Mouse (Mus musculus) cerebellum, adult 11-12 months (tissue): ENCODE measurements at regions not wholly inside any gene's neighbourhood (a gene's known extent, or its start where the extent isn't known, plus 50 kb on each side); places are given as distances from the start of the nearest gene placed in this dataset.
"Not testable (repeated sequence)": the region's sequence is repeated elsewhere in the genome, so short reads cannot be mapped to it uniquely, and the experiment has no call there.

Source experiments
- DNase-seq: peaks from one replicate; pipeline ENCODE4 v3.0.0; 2022

DNA sequence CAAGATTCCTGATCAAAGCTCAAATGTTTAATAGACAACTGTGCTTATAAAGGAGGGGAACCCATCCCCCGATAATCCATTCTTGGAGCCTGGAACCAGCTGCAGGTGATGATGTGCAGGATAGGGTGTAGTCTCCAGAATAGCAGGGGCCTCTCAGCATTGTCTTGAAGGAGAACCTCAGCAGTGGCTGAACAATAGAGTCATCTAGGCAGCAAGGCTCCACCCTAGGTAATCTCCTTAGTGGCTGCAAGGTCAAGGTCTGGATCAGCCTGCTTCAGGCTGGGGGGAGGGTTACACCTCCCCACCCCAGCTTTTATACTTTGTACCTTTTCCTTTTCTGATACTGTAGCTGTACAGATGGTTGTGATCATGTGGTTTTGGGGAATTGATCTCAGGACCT lies 116.8 kb upstream of the Mettl4 start:
- DNase-seq: no peak

DNA sequence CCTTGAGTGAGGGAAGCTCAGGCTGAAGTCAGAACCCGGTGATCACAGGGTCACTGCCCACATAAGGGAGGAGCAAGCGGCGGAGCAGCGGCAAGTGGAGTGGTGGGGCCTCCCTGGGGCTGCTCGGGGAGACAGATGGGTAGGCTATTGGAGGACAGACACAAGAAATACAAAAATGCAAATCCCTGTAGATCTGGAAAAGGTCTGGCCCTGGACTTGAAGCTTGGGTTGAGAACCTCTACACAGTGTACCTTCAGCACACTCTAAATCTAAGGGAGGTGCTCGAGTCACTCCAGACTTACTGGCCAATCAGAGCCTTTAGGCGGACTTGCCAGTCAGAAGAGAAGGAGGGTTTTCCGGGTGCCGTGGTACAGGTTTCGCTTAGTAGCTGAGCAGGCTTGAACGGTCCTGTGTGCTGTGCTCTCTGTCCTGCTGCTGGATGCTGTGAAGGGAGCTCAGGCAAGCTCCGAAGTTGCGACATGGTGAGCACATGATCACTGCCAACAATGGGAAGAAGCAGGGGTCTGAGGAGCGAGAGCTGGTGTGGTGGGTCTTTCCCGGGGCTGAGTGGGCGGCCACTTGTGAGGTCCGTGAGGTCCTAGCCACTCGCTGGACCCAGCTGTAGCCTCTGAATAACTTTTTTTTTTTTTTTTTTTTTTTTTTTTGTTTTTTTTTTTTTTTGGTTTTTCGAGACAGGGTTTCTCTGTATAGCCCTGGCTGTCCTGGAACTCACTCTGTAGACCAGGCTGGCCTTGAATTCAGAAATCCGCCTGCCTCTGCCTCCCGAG lies 114.9 kb upstream of the Mettl4 start:
- peak; percentile 57 for DNase-seq

DNA sequence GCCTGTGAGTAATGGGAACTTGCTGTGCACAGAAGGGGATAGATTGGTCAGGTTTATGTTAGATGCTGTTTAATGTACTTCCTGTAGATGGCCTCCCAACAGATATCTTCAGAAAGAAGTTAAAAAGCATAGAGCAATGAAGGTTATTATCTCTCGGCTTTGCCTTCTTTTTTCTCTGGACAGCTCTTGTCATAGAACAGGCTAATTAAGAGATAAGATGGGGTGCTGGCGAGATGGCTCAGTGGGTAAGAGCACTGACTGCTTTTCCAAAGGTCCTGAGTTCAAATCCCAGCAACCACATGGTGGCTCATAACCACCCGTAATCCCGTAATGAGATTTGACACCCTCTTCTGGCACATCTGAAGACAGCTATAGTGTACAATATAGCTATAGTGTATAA lies 104.9 kb upstream of the Mettl4 start:
- not testable (repeated sequence) for DNase-seq

DNA sequence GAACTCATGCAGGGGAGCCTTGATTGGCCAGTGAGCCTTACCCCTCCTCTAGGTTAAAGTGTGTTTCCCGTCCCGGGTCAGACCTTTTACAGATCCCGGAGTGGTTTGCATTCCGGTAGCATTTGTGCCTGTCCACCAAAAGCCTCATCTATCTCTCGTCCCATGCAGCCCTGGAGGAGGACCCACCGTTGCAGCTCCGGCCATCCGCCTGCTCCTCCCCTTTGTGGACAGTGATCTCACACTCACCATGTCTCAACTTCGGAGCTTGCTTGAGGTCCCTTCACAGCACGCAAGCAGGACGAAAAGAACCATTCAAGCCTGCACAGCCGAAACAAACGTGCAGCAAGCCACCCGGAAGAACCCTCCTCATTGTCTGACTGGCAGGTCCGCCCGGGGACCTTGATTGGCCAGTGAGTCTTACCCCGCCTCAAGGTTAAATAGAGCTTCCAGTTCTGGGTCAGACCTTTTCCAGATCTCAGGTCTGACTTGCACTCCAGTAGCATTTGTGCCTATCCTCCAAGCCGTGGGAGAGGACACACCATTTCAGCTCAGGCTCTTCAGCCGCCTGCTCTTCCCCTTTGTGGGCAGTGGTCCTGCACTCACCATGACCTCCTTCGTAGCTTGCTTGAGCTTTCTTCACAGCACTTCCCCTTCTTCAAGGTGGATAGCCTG lies 84.8 kb upstream of the Mettl4 start:
- peak; percentile 82 for DNase-seq

DNA sequence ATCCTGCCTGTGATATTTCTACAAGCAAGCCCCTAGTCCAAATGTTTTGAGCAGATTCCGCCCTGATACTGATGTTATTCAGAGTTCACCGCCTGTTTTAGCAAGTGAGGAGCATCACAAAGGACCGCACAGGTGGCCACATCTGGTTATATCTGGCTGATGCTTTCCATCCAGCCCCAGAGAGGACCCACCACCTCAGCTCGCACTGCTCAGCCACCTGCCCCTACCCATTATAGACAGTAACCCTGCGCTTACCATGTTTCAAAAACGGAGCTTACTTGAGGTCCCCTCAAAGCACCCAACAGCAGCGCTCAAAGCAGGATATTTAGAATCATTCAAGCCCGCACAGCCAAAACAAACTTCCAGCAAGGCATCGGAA lies 84.2 kb upstream of the Mettl4 start:
- DNase-seq: not testable (repeated sequence)

DNA sequence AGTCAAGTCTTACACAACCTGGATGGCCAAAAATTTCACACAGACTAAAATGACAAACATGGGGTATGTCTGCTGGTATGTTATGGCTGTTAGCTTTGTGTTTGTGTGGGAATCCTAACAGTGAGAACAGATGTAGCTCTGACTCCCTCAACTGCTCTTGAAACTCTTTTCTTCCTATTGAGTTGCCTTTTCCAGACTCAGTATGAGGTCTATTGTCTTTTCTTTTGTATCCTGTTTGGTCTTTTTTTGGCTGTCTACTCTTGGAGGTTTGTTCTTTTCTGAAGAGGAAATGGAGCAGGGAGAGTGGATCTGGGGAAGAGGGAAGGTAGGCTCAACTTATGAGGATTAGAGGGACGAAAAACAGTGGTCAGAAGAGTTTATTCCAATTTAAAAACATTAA lies 76.6 kb upstream of the Mettl4 start:
- DNase-seq: not testable (repeated sequence)

DNA sequence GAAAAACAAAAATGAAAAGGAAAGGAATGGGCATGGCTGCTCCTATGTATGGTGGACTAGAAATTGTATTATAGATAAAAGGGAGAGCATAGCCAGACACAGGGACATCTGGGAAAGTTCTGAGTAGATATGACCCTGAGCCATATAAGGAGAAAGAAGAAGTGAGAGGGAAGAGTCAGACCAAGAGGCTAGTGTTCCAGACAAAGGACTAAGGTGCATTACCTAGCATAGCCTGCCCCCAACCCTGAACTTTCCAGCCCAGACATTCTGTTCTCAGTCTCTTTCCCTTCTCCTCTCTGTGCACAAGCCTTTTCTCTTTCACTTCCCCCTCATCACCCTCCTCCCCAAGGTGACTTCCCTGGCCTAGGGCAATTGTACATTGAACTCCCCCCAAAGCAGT lies 58.9 kb upstream of the Mettl4 start:
- DNase-seq: no peak
